Comparison of ENCODE assay signal across 8 mouse cellular contexts in the genomic region with DNA sequence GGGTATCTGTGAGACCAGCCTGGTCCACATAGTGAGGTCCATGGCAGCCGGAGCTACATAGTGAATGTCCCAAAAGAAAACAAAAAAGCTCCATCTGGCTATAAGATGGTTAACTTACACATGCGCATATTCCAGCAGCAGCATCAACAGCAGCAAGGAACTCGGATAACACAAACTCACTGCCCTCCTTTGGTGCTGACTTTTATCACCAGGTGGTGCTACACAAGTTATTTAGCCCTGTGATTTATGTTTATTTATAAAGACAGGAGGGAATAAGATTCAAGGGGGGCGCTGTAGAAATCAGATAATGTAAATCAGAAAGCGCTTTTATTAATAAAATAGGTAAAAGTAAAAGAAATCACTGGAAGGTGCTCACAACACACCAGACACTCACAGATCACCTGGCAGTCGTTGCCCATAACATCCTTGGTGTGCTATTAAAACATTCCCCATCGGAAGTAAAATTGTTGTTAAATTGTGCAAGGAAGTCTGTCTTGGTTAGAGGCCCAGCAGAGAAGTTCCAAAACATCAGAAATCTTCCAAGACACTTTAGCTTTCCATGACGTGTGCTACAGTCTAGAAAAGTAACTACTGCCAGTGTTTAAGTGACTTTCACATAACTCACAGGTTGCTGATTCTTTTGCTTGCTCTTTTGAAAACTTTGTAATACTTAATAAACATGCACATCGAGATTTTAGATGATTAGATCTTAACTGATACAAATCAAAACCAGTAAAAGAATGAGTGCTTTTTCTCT. TPM values are rescaled to one million over a fixed set of nuclear protein-coding genes. Genes with fewer than 3 reads are reported as not detected.
DNase-seq lines count a peak whose midpoint lies in the region; ATAC-seq and TF ChIP-seq lines count a peak whose summit lies in the region.

No protein-coding gene starts in this region.

- H3K4me1 ChIP-seq in liver, embryonic 11.5 days (replicated peaks; ENCODE audit: control insufficient read depth, insufficient read depth, low read length), result peaks cover 25% of the 10 kb centered on the region
- H3K4me1 ChIP-seq in embryonic facial prominence, embryonic 10.5 days, result peaks cover 30% of the 10 kb centered on the region
- H3K4me1 ChIP-seq in intestine, postnatal 0 days (replicated peaks; ENCODE audit: control insufficient read depth, insufficient read depth, low read length), result 0 out of 2 replicates have a peak, but pooled peaks cover 6% of the 10 kb centered on the region
- H3K4me1 ChIP-seq in neural tube, embryonic 15.5 days, result peaks cover 27% of the 10 kb centered on the region

- peak; percentile 44 for TF ChIP-seq CTCF in intestine, postnatal 0 days (IDR thresholded peaks at IDR 0.05; ENCODE audit: low read depth)

- peak overlapping the region; percentile 66 for H3K4me2 ChIP-seq in liver, embryonic 11.5 days
- peak overlapping the region; percentile 74 for H3K4me2 ChIP-seq in intestine, postnatal 0 days (replicated peaks; ENCODE audit: low read depth)
- H3K4me2 ChIP-seq in neural tube, embryonic 15.5 days, result peak overlapping the region; percentile 85

- H3K9ac ChIP-seq in liver, embryonic 11.5 days (ENCODE audit: low read depth, low read length), result peak overlapping the region; percentile 94; the same call in 1 of the 2 replicates
- H3K9ac ChIP-seq in intestine, postnatal 0 days (ENCODE audit: low read depth, low read length), result peak overlapping the region; percentile 76
- H3K9ac ChIP-seq in neural tube, embryonic 15.5 days (replicated peaks), result no peak overlapping the region

- peaks cover 4% of the 10 kb centered on the region; the same call in 1 of the 2 replicates for H3K36me3 ChIP-seq in liver, embryonic 11.5 days (ENCODE audit: control insufficient read depth, insufficient read depth, low read length)
- H3K36me3 ChIP-seq in embryonic facial prominence, embryonic 10.5 days (replicated peaks), result peaks cover 32% of the 10 kb centered on the region
- H3K36me3 ChIP-seq in intestine, postnatal 0 days (ENCODE audit: control insufficient read depth, insufficient read depth), result no peaks in the 10 kb centered on the region
- H3K36me3 ChIP-seq in neural tube, embryonic 15.5 days, result no peaks in the 10 kb centered on the region

- H3K27ac ChIP-seq in liver, embryonic 11.5 days (ENCODE audit: low read depth, low read length), result no peak overlapping the region
- peak overlapping the region; percentile 98; the same call in 1 of the 2 replicates for H3K27ac ChIP-seq in embryonic facial prominence, embryonic 10.5 days (replicated peaks)
- H3K27ac ChIP-seq in intestine, postnatal 0 days (ENCODE audit: low read depth, low read length), result peak overlapping the region; percentile 31
- no peak overlapping the region for H3K27ac ChIP-seq in neural tube, embryonic 15.5 days (replicated peaks)

- no peak for ATAC-seq in liver, embryonic 11.5 days (replicated peaks; ENCODE audit: low FRiP score)
- ATAC-seq in intestine, postnatal 0 days, result no peak
- ATAC-seq in neural tube, embryonic 15.5 days (ENCODE audit: low FRiP score), result no peak

- DNase-seq in liver, embryonic 11.5 days (ENCODE audit: low spot score), result no peak
- no peak for DNase-seq in liver
- no peak for DNase-seq in embryonic facial prominence, embryonic 10.5 days (ENCODE audit: low spot score)
- DNase-seq in ovary, adult 18-20 months (ENCODE audit: low spot score), result no peak
- no peak for DNase-seq in gastrocnemius, postnatal 4 days (ENCODE audit: low spot score in 2 of 2)
- no peak for DNase-seq in thymus, adult 18-20 months

- H3K9me3 ChIP-seq in liver, embryonic 11.5 days (ENCODE audit: control insufficient read depth, low read length), result no peaks in the 10 kb centered on the region
- H3K9me3 ChIP-seq in embryonic facial prominence, embryonic 10.5 days, result no peaks in the 10 kb centered on the region
- no peaks in the 10 kb centered on the region for H3K9me3 ChIP-seq in intestine, postnatal 0 days (ENCODE audit: control insufficient read depth)
- H3K9me3 ChIP-seq in neural tube, embryonic 15.5 days (replicated peaks), result no peaks in the 10 kb centered on the region

- peak overlapping the region; percentile 85 for H3K4me3 ChIP-seq in liver, embryonic 11.5 days (ENCODE audit: low read depth, low read length)
- peak overlapping the region; percentile 83 for H3K4me3 ChIP-seq in embryonic facial prominence, embryonic 10.5 days
- H3K4me3 ChIP-seq in intestine, postnatal 0 days (ENCODE audit: low read depth, low read length), result peak overlapping the region; percentile 89
- peak overlapping the region; percentile 86 for H3K4me3 ChIP-seq in neural tube, embryonic 15.5 days (replicated peaks)

- H3K27me3 ChIP-seq in liver, embryonic 11.5 days (replicated peaks; ENCODE audit: control insufficient read depth, insufficient read depth, low read length), result no peaks in the 10 kb centered on the region
- no peaks in the 10 kb centered on the region for H3K27me3 ChIP-seq in embryonic facial prominence, embryonic 10.5 days (replicated peaks; ENCODE audit: low read depth, poor library complexity, severe bottlenecking)
- no peaks in the 10 kb centered on the region for H3K27me3 ChIP-seq in intestine, postnatal 0 days (replicated peaks; ENCODE audit: control insufficient read depth, insufficient read depth, low read length)
- H3K27me3 ChIP-seq in neural tube, embryonic 15.5 days (replicated peaks), result no peaks in the 10 kb centered on the region

- 49% methylated on average over 9 of the region's 9 CpGs for WGBS in liver, embryonic 11.5 days
- WGBS in embryonic facial prominence, embryonic 10.5 days, result 50% methylated on average over 9 of the region's 9 CpGs
- 20% methylated on average over 9 of the region's 9 CpGs for WGBS in intestine, postnatal 0 days
- 28% methylated on average over 9 of the region's 9 CpGs for WGBS in neural tube, embryonic 15.5 days

RNA-seq across cellular contexts. Expression of a gene that starts 1.4 kb away (rescaled TPM):
- polyA plus RNA-seq in liver, embryonic 11.5 days (2014; fragmentation: Nextera tagmentation; extraction: Ambion mirVana), result 493 and 545 TPM in 2 replicates
- 351 and 357 TPM in 2 replicates for polyA plus RNA-seq in embryonic facial prominence, embryonic 10.5 days (2016; fragmentation: Nextera tagmentation; extraction: Ambion mirVana)
- 445 and 480 TPM in 2 replicates for polyA plus RNA-seq in intestine, postnatal 0 days (2015; fragmentation: Nextera tagmentation; extraction: Ambion mirVana)
- 146 and 193 TPM in 2 replicates for polyA plus RNA-seq in neural tube, embryonic 15.5 days (2015; fragmentation: Nextera tagmentation; extraction: Ambion mirVana)
- total RNA-seq in gastrocnemius, postnatal 4 days (2021), result 100 to 1,000 TPM in 1 of 2 experiments, 10 to 100 TPM in 1; 95.0 to 107 TPM

RNA-seq across cellular contexts. Expression of a gene that starts 1.5 kb away (rescaled TPM):
- 121 and 137 TPM in 2 replicates for polyA plus RNA-seq in liver, embryonic 11.5 days (2014; fragmentation: Nextera tagmentation; extraction: Ambion mirVana)
- 92.9 and 106 TPM in 2 replicates for polyA plus RNA-seq in embryonic facial prominence, embryonic 10.5 days (2016; fragmentation: Nextera tagmentation; extraction: Ambion mirVana)
- polyA plus RNA-seq in intestine, postnatal 0 days (2015; fragmentation: Nextera tagmentation; extraction: Ambion mirVana), result 64.6 and 65.2 TPM in 2 replicates
- 33.0 and 39.3 TPM in 2 replicates for polyA plus RNA-seq in neural tube, embryonic 15.5 days (2015; fragmentation: Nextera tagmentation; extraction: Ambion mirVana)
- total RNA-seq in gastrocnemius, postnatal 4 days (2021), result 10 to 100 TPM; 38.3 to 42.4 TPM

RNA-seq across cellular contexts. Expression of a gene that starts 29.0 kb away (rescaled TPM):
- polyA plus RNA-seq in liver, embryonic 11.5 days (2014; fragmentation: Nextera tagmentation; extraction: Ambion mirVana), result 4.6 and 6.3 TPM in 2 replicates
- 7.8 and 8.7 TPM in 2 replicates for polyA plus RNA-seq in embryonic facial prominence, embryonic 10.5 days (2016; fragmentation: Nextera tagmentation; extraction: Ambion mirVana)
- 3.8 and 4.0 TPM in 2 replicates for polyA plus RNA-seq in intestine, postnatal 0 days (2015; fragmentation: Nextera tagmentation; extraction: Ambion mirVana)
- polyA plus RNA-seq in neural tube, embryonic 15.5 days (2015; fragmentation: Nextera tagmentation; extraction: Ambion mirVana), result 12.0 and 12.4 TPM in 2 replicates
- 1 to 10 TPM; 5.0 to 5.3 TPM for total RNA-seq in gastrocnemius, postnatal 4 days (2021)

Comparison
In these comparisons a context has a peak if more than half of its experiments do, and no peak if none do; other contexts are left out.
1. H3K27ac ChIP-seq: peak in embryonic facial prominence, embryonic 10.5 days (single experiment) and intestine, postnatal 0 days (single experiment); none in liver, embryonic 11.5 days (single experiment) and neural tube, embryonic 15.5 days (single experiment).
2. Peak in every context shown above with its lines, with median percentiles within 50 percentile points of each other: H3K4me2 ChIP-seq and H3K4me3 ChIP-seq.